Mouse (Mus musculus) ES-Bruce4 (cell line): ENCODE results near the gene Nav3. TPM values are rescaled to one million over a fixed set of nuclear protein-coding genes. Genes with fewer than 3 reads are reported as not detected.
"Not testable (repeated sequence)": the region's sequence is repeated elsewhere in the genome, so short reads cannot be mapped to it uniquely, and the experiment has no call there.

ENCODE experiments used
- H3K27ac ChIP-seq: 2 replicates; pipeline ENCODE4 v1.5.1; 2012; ENCODE audit warnings: low read length, inconsistent platforms; ENCODE audit not compliant: insufficient read depth
- H3K27me3 ChIP-seq: 2 replicates; pipeline ENCODE4 v1.6.1; 2012; ENCODE audit warnings: mild to moderate bottlenecking, low read length, inconsistent platforms; ENCODE audit not compliant: control insufficient read depth, poor library complexity, insufficient read depth, severe bottlenecking
- H3K36me3 ChIP-seq: 2 replicates; pipeline ENCODE4 v1.6.1; 2012; ENCODE audit warnings: inconsistent platforms, mild to moderate bottlenecking, low read length, moderate library complexity; ENCODE audit not compliant: control insufficient read depth, poor library complexity, insufficient read depth, severe bottlenecking
- H3K4me1 ChIP-seq: one replicate; pipeline ENCODE4 v1.8.1; 2011; ENCODE audit warnings: low read length; ENCODE audit not compliant: control insufficient read depth, insufficient read depth
- H3K4me3 ChIP-seq: 2 replicates; pipeline ENCODE4 v1.5.1; 2011; ENCODE audit warnings: low read depth, mild to moderate bottlenecking, low read length
- H3K9ac ChIP-seq: 2 replicates; pipeline ENCODE4 v1.6.1; 2012; ENCODE audit warnings: low read depth, mild to moderate bottlenecking, inconsistent platforms; ENCODE audit not compliant: poor library complexity, severe bottlenecking
- H3K9me3 ChIP-seq: replicated peaks from 2 replicates; pipeline ENCODE4 v1.6.1; 2012; ENCODE audit warnings: mild to moderate bottlenecking, low read length, inconsistent platforms; ENCODE audit not compliant: control insufficient read depth, poor library complexity, insufficient read depth, severe bottlenecking
- CTCF ChIP-seq: IDR thresholded peaks from one replicate; pipeline ENCODE4 v1.8.1; 2011; ENCODE audit warnings: low read depth, low read length
- EP300 ChIP-seq: IDR thresholded peaks from 2 replicates; pipeline ENCODE4 v1.6.1; 2011; ENCODE audit warnings: low read depth, low read length; ENCODE audit not compliant: insufficient read depth
- POLR2A ChIP-seq: IDR thresholded peaks from one replicate; pipeline ENCODE4 v1.8.1; 2011; ENCODE audit warnings: low read length; ENCODE audit not compliant: insufficient read depth
- polyA plus RNA-seq: library from polyadenylated mRNA; stranded (reverse); fragments of >200 nt; gene quantifications from 2 replicates; pipeline ENCODE4 v1.2.4, GENCODE M21; 2011; ENCODE audit warnings: low read depth; ENCODE audit not compliant: missing spikeins, insufficient read depth, insufficient read length

Nav3 gene
- polyA plus RNA-seq, 1 experiment, result 0.36 TPM

GRCm38 (mm10) chr10:110400642-110401041, 55.4 kb downstream of the Nav3 start:
- Histone ChIP-seq H3K4me3 (no peak overlapping the region), H3K4me1 (no peaks in the 10 kb centered on the region), H3K27me3 (no peaks in the 10 kb centered on the region; the same call in 1 of the 2 replicates), H3K27ac (no peak overlapping the region), H3K9me3 (no peaks in the 10 kb centered on the region; the same call in 1 of the 2 replicates), H3K36me3 (no peaks in the 10 kb centered on the region), H3K9ac (no peak overlapping the region)
- TF ChIP-seq EP300 (no peak), CTCF (no peak)

GRCm38 (mm10) chr10:110398643-110399042, 57.4 kb downstream of the Nav3 start:
- TF ChIP-seq CTCF, result no peak
- TF ChIP-seq EP300, result no peak
- no peak for TF ChIP-seq POLR2A

GRCm38 (mm10) chr10:110386476-110387197, 69.4 kb downstream of the Nav3 start:
- H3K9me3 ChIP-seq, result no peaks in the 10 kb centered on the region
- H3K4me3 ChIP-seq, result no peak overlapping the region
- no peak overlapping the region for H3K9ac ChIP-seq
- H3K27me3 ChIP-seq, result no peaks in the 10 kb centered on the region
- H3K36me3 ChIP-seq, result no peaks in the 10 kb centered on the region
- H3K27ac ChIP-seq, result no peak overlapping the region
- TF ChIP-seq POLR2A (no peak), CTCF (no peak), EP300 (no peak)
- no peaks in the 10 kb centered on the region for H3K4me1 ChIP-seq

More at GRCm38 (mm10) chr10:110398643-110399042, 57.4 kb downstream of the Nav3 start:
- no peak overlapping the region for H3K9ac ChIP-seq
- no peaks in the 10 kb centered on the region for H3K4me1 ChIP-seq
- H3K9me3 ChIP-seq, result no peaks in the 10 kb centered on the region
- H3K27me3 ChIP-seq, result no peaks in the 10 kb centered on the region; the same call in 1 of the 2 replicates
- no peak overlapping the region for H3K27ac ChIP-seq
- no peaks in the 10 kb centered on the region for H3K36me3 ChIP-seq
- no peak overlapping the region for H3K4me3 ChIP-seq

DNA sequence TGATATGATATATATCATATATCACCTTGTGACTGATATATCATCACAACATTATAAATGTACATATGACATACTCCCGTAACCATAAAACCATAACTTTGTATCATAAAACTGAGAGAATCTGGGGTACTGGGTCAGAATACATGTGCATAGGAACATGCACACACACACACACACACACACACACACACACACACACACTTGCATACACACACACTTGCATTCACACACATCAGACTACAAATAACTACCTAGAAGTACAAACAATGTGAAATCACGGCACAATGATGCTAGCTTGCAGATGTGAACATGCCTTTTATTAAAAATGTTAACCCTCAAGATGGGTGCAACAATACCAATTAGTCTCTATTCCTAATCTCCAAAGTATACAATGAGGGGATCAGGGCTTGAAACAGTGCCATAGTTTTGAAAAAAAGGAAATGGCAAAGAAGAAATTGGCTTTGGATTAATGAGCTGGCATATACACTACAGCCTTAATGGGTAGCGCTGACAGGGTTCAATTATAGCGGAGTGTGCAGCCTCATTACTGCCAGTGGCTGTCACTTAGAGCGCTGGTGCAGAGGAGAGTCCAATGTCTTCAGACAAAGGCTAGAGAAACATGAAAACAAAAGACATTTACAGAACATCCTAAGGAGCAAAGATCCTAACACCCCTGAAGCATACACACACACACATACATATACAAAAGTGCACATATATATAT, 72.3 kb downstream of the Nav3 start:
- not testable (repeated sequence) for H3K9me3 ChIP-seq, H3K36me3 ChIP-seq, H3K4me1 ChIP-seq, H3K9ac ChIP-seq, H3K27me3 ChIP-seq, H3K4me3 ChIP-seq, H3K27ac ChIP-seq

DNA sequence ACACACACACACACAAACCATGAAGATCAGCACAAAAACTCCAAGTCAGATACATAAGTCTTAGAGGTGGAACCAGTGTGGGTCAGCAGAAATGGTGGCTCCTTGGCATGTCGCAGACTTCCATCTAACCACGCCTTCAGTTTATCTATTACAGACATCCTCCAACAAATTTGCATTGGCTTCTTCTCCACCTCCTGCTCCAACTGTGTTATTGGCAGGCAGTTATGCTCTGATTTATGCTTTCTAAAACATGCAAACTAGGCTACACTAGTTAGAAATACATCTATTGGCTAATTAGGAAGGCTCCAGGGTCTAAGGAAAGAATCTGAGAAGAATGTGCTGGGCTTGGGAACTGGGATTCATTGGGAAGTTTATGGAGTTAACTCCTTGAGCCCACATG, 75.2 kb downstream of the Nav3 start:
- no peaks in the 10 kb centered on the region for H3K9me3 ChIP-seq
- H3K27me3 ChIP-seq, result no peaks in the 10 kb centered on the region
- no peak overlapping the region for H3K4me3 ChIP-seq
- H3K9ac ChIP-seq, result no peak overlapping the region
- no peak overlapping the region for H3K27ac ChIP-seq
- no peaks in the 10 kb centered on the region for H3K4me1 ChIP-seq
- H3K36me3 ChIP-seq, result no peaks in the 10 kb centered on the region
- TF ChIP-seq POLR2A (no peak), CTCF (no peak), EP300 (no peak)

DNA sequence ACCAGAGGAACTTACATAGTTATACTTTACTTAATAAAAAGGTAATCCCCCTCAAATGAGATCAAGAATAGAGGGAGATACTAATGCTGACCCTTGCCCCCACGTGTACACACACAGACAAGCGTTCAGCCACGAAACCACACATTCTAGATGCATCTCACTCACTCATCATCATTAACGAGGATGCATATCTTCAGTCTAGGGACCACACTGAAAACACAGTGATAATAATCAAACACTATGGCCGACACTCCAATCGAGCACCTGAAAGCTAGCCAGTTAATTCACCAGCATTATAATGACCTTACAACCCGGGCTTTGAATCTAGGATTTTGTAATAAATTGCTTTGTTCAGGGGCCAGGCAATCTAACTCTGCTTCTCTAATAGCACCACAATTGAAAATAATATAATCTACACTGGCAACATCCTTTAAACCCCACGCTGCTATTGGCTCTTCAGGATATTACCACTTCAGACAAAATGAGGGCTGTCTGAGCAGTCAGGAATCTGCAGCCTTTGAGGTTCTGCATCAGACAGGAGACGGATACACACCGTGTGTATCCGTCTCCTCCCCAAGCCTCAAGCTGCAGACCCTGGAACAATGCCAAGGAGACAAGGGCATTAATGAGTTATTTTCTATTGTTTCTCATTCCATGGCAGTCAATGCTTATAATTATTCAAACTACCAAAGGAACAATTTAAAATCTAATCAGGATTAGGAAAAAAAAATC, 83.1 kb downstream of the Nav3 start:
- H3K9ac ChIP-seq, result no peak overlapping the region
- no peaks in the 10 kb centered on the region for H3K9me3 ChIP-seq
- H3K27me3 ChIP-seq, result no peaks in the 10 kb centered on the region
- no peak for TF ChIP-seq CTCF
- no peak for TF ChIP-seq EP300
- no peak for TF ChIP-seq POLR2A
- no peak overlapping the region for H3K4me3 ChIP-seq
- H3K27ac ChIP-seq, result no peak overlapping the region
- no peaks in the 10 kb centered on the region for H3K36me3 ChIP-seq
- H3K4me1 ChIP-seq, result no peaks in the 10 kb centered on the region
